Comparison of ENCODE assay signal across 8 mouse cellular contexts in genomic region chr11:29247725-29248124, GRCm38 (mm10). TPM values are rescaled to one million over a fixed set of nuclear protein-coding genes. Genes with fewer than 3 reads are reported as not detected.
DNase-seq lines count a peak whose midpoint lies in the region; ATAC-seq lines count a peak whose summit lies in the region.

No protein-coding gene starts in this region.

- no peaks in the 10 kb centered on the region; the same call in 1 of the 2 replicates for H3K36me3 ChIP-seq in heart, embryonic 11.5 days (ENCODE audit: control insufficient read depth, insufficient read depth, low read length)
- peaks cover 9% of the 10 kb centered on the region for H3K36me3 ChIP-seq in hindbrain, embryonic 10.5 days
- H3K36me3 ChIP-seq in midbrain, embryonic 11.5 days (ENCODE audit: control insufficient read depth, insufficient read depth, low read length) = no peaks in the 10 kb centered on the region; the same call in 1 of the 2 replicates

- peak overlapping the region; percentile 46 for H3K4me2 ChIP-seq in heart, embryonic 11.5 days
- peak overlapping the region; percentile 42 for H3K4me2 ChIP-seq in midbrain, embryonic 11.5 days

- H3K4me1 ChIP-seq in heart, embryonic 11.5 days (ENCODE audit: control insufficient read depth, insufficient read depth, low read length) = peaks cover 3% of the 10 kb centered on the region; the same call in 1 of the 2 replicates
- no peaks in the 10 kb centered on the region for H3K4me1 ChIP-seq in brown adipose tissue, adult 24 weeks (ENCODE audit: control insufficient read depth, insufficient read depth, insufficient read length, low read length)
- peaks cover 15% of the 10 kb centered on the region for H3K4me1 ChIP-seq in hindbrain, embryonic 10.5 days (replicated peaks)
- H3K4me1 ChIP-seq in midbrain, embryonic 11.5 days (ENCODE audit: control insufficient read depth, insufficient read depth, low read length) = peaks cover 11% of the 10 kb centered on the region

- H3K9ac ChIP-seq in heart, embryonic 11.5 days (ENCODE audit: low read depth, low read length) = no peak overlapping the region
- H3K9ac ChIP-seq in midbrain, embryonic 11.5 days (ENCODE audit: low read length) = peak overlapping the region; percentile 27

- WGBS in heart, embryonic 11.5 days (ENCODE audit: insufficient replicate concordance) = 90% methylated on average over 1 of the region's 1 CpGs
- WGBS in hindbrain, embryonic 10.5 days = 100% methylated on average over 1 of the region's 1 CpGs
- WGBS in midbrain, embryonic 11.5 days = 95% methylated on average over 1 of the region's 1 CpGs

- peak overlapping the region; percentile 79 for H3K4me3 ChIP-seq in heart, embryonic 11.5 days (ENCODE audit: low read depth, low read length)
- peak overlapping the region; percentile 94 for H3K4me3 ChIP-seq in brown adipose tissue, adult 24 weeks (ENCODE audit: insufficient read depth, low read depth, low read length)
- peak overlapping the region; percentile 71 for H3K4me3 ChIP-seq in hindbrain, embryonic 10.5 days
- peak overlapping the region; percentile 83 for H3K4me3 ChIP-seq in midbrain, embryonic 11.5 days (ENCODE audit: low read depth, low read length)

- no peaks in the 10 kb centered on the region for H3K27me3 ChIP-seq in heart, embryonic 11.5 days (ENCODE audit: control insufficient read depth, insufficient read depth, low read length)
- no peaks in the 10 kb centered on the region for H3K27me3 ChIP-seq in hindbrain, embryonic 10.5 days (ENCODE audit: insufficient read depth, poor library complexity, severe bottlenecking)
- H3K27me3 ChIP-seq in midbrain, embryonic 11.5 days (ENCODE audit: control insufficient read depth, insufficient read depth, low read length) = no peaks in the 10 kb centered on the region

- H3K9me3 ChIP-seq in heart, embryonic 11.5 days (replicated peaks; ENCODE audit: control insufficient read depth, low read length) = no peaks in the 10 kb centered on the region
- no peaks in the 10 kb centered on the region for H3K9me3 ChIP-seq in hindbrain, embryonic 10.5 days
- H3K9me3 ChIP-seq in midbrain, embryonic 11.5 days (ENCODE audit: control insufficient read depth, low read length) = no peaks in the 10 kb centered on the region

- ATAC-seq in heart, embryonic 11.5 days (replicated peaks; ENCODE audit: insufficient number of reproducible peaks, low FRiP score, low TSS enrichment) = no peak
- ATAC-seq in midbrain, embryonic 11.5 days (ENCODE audit: low FRiP score) = peak; percentile 20; the same call in 1 of the 2 replicates

- H3K27ac ChIP-seq in heart, embryonic 11.5 days (ENCODE audit: low read depth, low read length) = no peak overlapping the region
- H3K27ac ChIP-seq in brown adipose tissue, adult 24 weeks (replicated peaks; ENCODE audit: low read depth, low read length) = no peak overlapping the region
- H3K27ac ChIP-seq in hindbrain, embryonic 10.5 days = peak overlapping the region; percentile 87
- H3K27ac ChIP-seq in midbrain, embryonic 11.5 days (ENCODE audit: low read depth, low read length) = no peak overlapping the region

- intact Hi-C loops in heart, postnatal 25 days (cut with DNase I) = no loop called here

- no peak for DNase-seq in heart, postnatal 25 days (ENCODE audit: low spot score)
- no peak for DNase-seq in hindbrain, embryonic 10.5 days (ENCODE audit: low spot score)
- no peak for DNase-seq in midbrain, embryonic 11.5 days (ENCODE audit: low spot score, missing footprints)
- DNase-seq in yolk sac, embryonic 10.5 days (ENCODE audit: low spot score) = no peak
- no peak for DNase-seq in adrenal gland, postnatal 14 days
- no peak for DNase-seq in layer of hippocampus, adult 11-12 months (ENCODE audit: low spot score)

RNA-seq across cellular contexts. Expression of gene Cfap36, which starts 0.5 kb away (rescaled TPM):
- polyA plus RNA-seq in heart, embryonic 11.5 days (2014; fragmentation: Nextera tagmentation; extraction: Ambion mirVana) = 41.8 and 46.3 TPM in 2 replicates
- 10 to 100 TPM; 12.8 to 16.0 TPM for total RNA-seq in heart, postnatal 25 days (2021)
- polyA plus RNA-seq in brown adipose tissue, adult 24 weeks (2012; ENCODE audit: insufficient read depth, insufficient read length, missing spikeins) = 20.9 and 24.3 TPM in 2 replicates
- 62.7 and 64.7 TPM in 2 replicates for polyA plus RNA-seq in hindbrain, embryonic 10.5 days (2016; fragmentation: Nextera tagmentation; extraction: Ambion mirVana)
- polyA plus RNA-seq in midbrain, embryonic 11.5 days (2014; fragmentation: Nextera tagmentation; extraction: Ambion mirVana) = 70.4 and 81.3 TPM in 2 replicates
- 47.5 and 47.9 TPM in 2 replicates for total RNA-seq in adrenal gland, postnatal 14 days (2021)
